In the genomic region with DNA sequence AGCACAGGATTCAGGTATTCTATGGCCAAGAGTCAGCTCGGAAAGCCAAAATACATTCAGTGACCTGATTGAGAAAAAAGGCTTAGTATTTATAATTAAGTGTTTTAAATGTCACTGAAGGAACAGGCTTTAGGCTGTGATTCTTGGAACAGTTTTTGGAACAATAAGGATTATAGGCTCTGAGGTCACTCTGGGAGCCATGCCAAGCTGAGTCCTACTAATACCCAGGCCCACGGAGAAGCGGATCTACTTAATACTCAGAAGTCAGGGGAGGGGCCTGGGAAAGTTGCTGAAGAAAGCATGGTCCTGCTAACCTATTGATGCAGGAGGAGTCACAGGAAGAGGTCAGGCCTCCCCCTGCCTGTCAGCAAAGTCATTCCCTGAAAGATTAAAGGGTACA, we compare ENCODE assay signal across 13 mouse cellular contexts.
DNase-seq lines count a peak whose midpoint lies in the region; ATAC-seq and TF ChIP-seq lines count a peak whose summit lies in the region.
"Had no signal": no experiment of that assay in that cellular context is flagged by ENCODE, and none has a peak within 500 bp of the region (broad histone marks: within the 10 kb centered on the region; RNA-seq: fewer than 3 reads in every experiment).

No protein-coding gene starts in this region.

- H3K4me1 ChIP-seq in embryonic facial prominence, embryonic 14.5 days (ENCODE audit: control insufficient read depth, insufficient read depth, low read length): peaks cover 7% of the 10 kb centered on the region
- peaks cover 53% of the 10 kb centered on the region for H3K4me1 ChIP-seq in embryonic facial prominence, embryonic 10.5 days
- H3K4me1 ChIP-seq in kidney, postnatal 0 days (replicated peaks; ENCODE audit: insufficient read depth, low read length): no peaks in the 10 kb centered on the region
- H3K4me1 ChIP-seq: liver, embryonic 13.5 days had no signal

- no peak for TF ChIP-seq CTCF in kidney, postnatal 0 days (IDR thresholded peaks at IDR 0.05; ENCODE audit: low read depth)

- H3K27ac ChIP-seq in embryonic facial prominence, embryonic 14.5 days (replicated peaks; ENCODE audit: low read depth, low read length): no peak overlapping the region
- H3K27ac ChIP-seq in embryonic facial prominence, embryonic 10.5 days (replicated peaks): no peak overlapping the region
- H3K27ac ChIP-seq in kidney, postnatal 0 days: no peak overlapping the region
- H3K27ac ChIP-seq: heart, adult 2 months; liver, embryonic 13.5 days had no signal

- no peaks in the 10 kb centered on the region for H3K36me3 ChIP-seq in embryonic facial prominence, embryonic 14.5 days (ENCODE audit: control insufficient read depth, insufficient read depth, low read length)
- no peaks in the 10 kb centered on the region for H3K36me3 ChIP-seq in embryonic facial prominence, embryonic 10.5 days (replicated peaks)
- no peaks in the 10 kb centered on the region for H3K36me3 ChIP-seq in kidney, postnatal 0 days (ENCODE audit: insufficient read depth, low read length)
- H3K36me3 ChIP-seq: liver, embryonic 13.5 days had no signal

- WGBS in embryonic facial prominence, embryonic 14.5 days: 46% methylated on average over 3 of the region's 3 CpGs
- WGBS in embryonic facial prominence, embryonic 10.5 days: 79% methylated on average over 3 of the region's 3 CpGs
- 62% methylated on average over 3 of the region's 3 CpGs for whole genome bisulfite sequencing in kidney, postnatal 0 days

- no peaks in the 10 kb centered on the region for H3K9me3 ChIP-seq in embryonic facial prominence, embryonic 14.5 days (ENCODE audit: control insufficient read depth, low read length)
- H3K9me3 ChIP-seq in embryonic facial prominence, embryonic 10.5 days: no peaks in the 10 kb centered on the region
- H3K9me3 ChIP-seq in kidney, postnatal 0 days (replicated peaks; ENCODE audit: low read length): no peaks in the 10 kb centered on the region
- H3K9me3 ChIP-seq: liver, embryonic 13.5 days had no signal

- no peak for ATAC-seq in embryonic facial prominence, embryonic 14.5 days (ENCODE audit: low read depth)
- ATAC-seq in kidney, postnatal 0 days (replicated peaks; ENCODE audit: low FRiP score, low read depth): no peak
- ATAC-seq in CD4-positive, CD25-positive, alpha-beta regulatory T cell, adult 4 months: no peak
- no peak for ATAC-seq in megakaryocyte, adult 5-6 weeks (ENCODE audit: poor library complexity, severe bottlenecking)
- ATAC-seq: hindbrain, embryonic 16.5 days had no signal

- no peaks in the 10 kb centered on the region for H3K27me3 ChIP-seq in embryonic facial prominence, embryonic 14.5 days (replicated peaks; ENCODE audit: control insufficient read depth, insufficient read depth, low read length)
- H3K27me3 ChIP-seq in embryonic facial prominence, embryonic 10.5 days (replicated peaks; ENCODE audit: low read depth, poor library complexity, severe bottlenecking): peaks cover 51% of the 10 kb centered on the region
- no peaks in the 10 kb centered on the region for H3K27me3 ChIP-seq in kidney, postnatal 0 days (ENCODE audit: insufficient read depth, low read length)
- H3K27me3 ChIP-seq: liver, embryonic 13.5 days had no signal

- DNase-seq in embryonic facial prominence, embryonic 14.5 days (ENCODE audit: low spot score): peak; percentile 77
- no peak for DNase-seq in embryonic facial prominence, embryonic 10.5 days (ENCODE audit: low spot score)
- peak; percentile 48 for DNase-seq in kidney, postnatal 0 days (ENCODE audit: low spot score)
- no peak for DNase-seq in kidney, adult 8-10 months
- peak; percentile 34 for DNase-seq in 3T3-L1 (ENCODE audit: low read depth, low spot score)
- peak; percentile 11 for DNase-seq in lung, postnatal 14 days
- DNase-seq: cerebellum, adult 2 months; heart, adult 2 months; liver, embryonic 13.5 days had no signal

- no peak overlapping the region for H3K9ac ChIP-seq in embryonic facial prominence, embryonic 14.5 days (ENCODE audit: low read depth, low read length)
- H3K9ac ChIP-seq in kidney, postnatal 0 days (ENCODE audit: low read depth, low read length): no peak overlapping the region
- H3K9ac ChIP-seq: liver, embryonic 13.5 days had no signal

- no peak overlapping the region for H3K4me2 ChIP-seq in embryonic facial prominence, embryonic 14.5 days (ENCODE audit: low read depth, low read length)
- no peak overlapping the region for H3K4me2 ChIP-seq in kidney, postnatal 0 days (ENCODE audit: low read length)
- H3K4me2 ChIP-seq: liver, embryonic 13.5 days had no signal

- no peak overlapping the region for H3K4me3 ChIP-seq in embryonic facial prominence, embryonic 14.5 days (ENCODE audit: low read depth, low read length)
- no peak overlapping the region for H3K4me3 ChIP-seq in embryonic facial prominence, embryonic 10.5 days
- H3K4me3 ChIP-seq in kidney, postnatal 0 days (replicated peaks; ENCODE audit: low read depth, low read length): no peak overlapping the region
- H3K4me3 ChIP-seq: erythroblast, embryonic 14.5 days; heart, adult 2 months; liver, embryonic 13.5 days had no signal

Comparison
In these comparisons a context has a peak if more than half of its experiments do, and no peak if none do; other contexts are left out.
1. DNase-seq: peak in embryonic facial prominence, embryonic 14.5 days (single experiment), kidney, postnatal 0 days (single experiment), 3T3-L1 (single experiment) and lung, postnatal 14 days (single experiment); none in embryonic facial prominence, embryonic 10.5 days (single experiment) and kidney, adult 8-10 months (0 of 2).